Mouse (Mus musculus) heart, postnatal 0 days (tissue): ENCODE data around the gene Phyhd1. TPM values are rescaled to one million over a fixed set of nuclear protein-coding genes. Genes with fewer than 3 reads are reported as not detected.

ENCODE experiments used
- ATAC-seq: fragments of 200-750 bp; cut with Nextera tagmentation; 2 replicates; pipeline ENCODE4 v1.8.0; 2017; ENCODE audit warnings: low read depth, moderate number of reproducible peaks, moderate library complexity; ENCODE audit not compliant: insufficient read depth
- DNase-seq: peaks from one replicate; pipeline ENCODE4 v3.0.0-alpha.2; 2016; ENCODE audit warnings: low spot score
- H3K27ac ChIP-seq: fragments of 300-500 bp; sonication (generic); 2 replicates; pipeline ENCODE4 v1.5.1; 2014; ENCODE audit warnings: low read depth, mild to moderate bottlenecking
- H3K27me3 ChIP-seq: fragments of 300-500 bp; sonication (generic); 2 replicates; pipeline ENCODE4 v1.6.1; 2014; ENCODE audit warnings: low read length, mixed read lengths; ENCODE audit not compliant: control insufficient read depth, insufficient read depth
- H3K36me3 ChIP-seq: fragments of 300-500 bp; sonication (generic); replicated peaks from 2 replicates; pipeline ENCODE4 v1.6.1; 2014; ENCODE audit warnings: low read length, mixed read lengths; ENCODE audit not compliant: control insufficient read depth, insufficient read depth
- H3K4me1 ChIP-seq: fragments of 300-500 bp; sonication (generic); 2 replicates; pipeline ENCODE4 v1.6.1; 2014; ENCODE audit warnings: antibody characterized with exemption; ENCODE audit not compliant: control insufficient read depth, insufficient read depth
- H3K4me2 ChIP-seq: fragments of 300-500 bp; sonication (generic); 2 replicates; pipeline ENCODE4 v1.6.1; 2014; ENCODE audit warnings: low read depth, mild to moderate bottlenecking, low read length, moderate library complexity
- H3K4me3 ChIP-seq: fragments of 300-500 bp; sonication (generic); 2 replicates; pipeline ENCODE4 v1.5.1; 2014; ENCODE audit warnings: low read depth, low read length
- H3K9ac ChIP-seq: fragments of 300-500 bp; sonication (generic); replicated peaks from 2 replicates; pipeline ENCODE4 v1.6.1; 2014; ENCODE audit warnings: low read depth, low read length, mixed read lengths
- H3K9me3 ChIP-seq: fragments of 300-500 bp; sonication (generic); replicated peaks from 2 replicates; pipeline ENCODE4 v1.6.1; 2016; ENCODE audit warnings: low read length; ENCODE audit not compliant: control insufficient read depth
- CTCF ChIP-seq: IDR thresholded peaks from 2 replicates; pipeline ENCODE4 v1.5.1; 2016; ENCODE audit warnings: antibody characterized with exemption, control low read depth, low read depth
- EP300 ChIP-seq: IDR thresholded peaks from 2 replicates; pipeline ENCODE4 v1.6.1; 2016; ENCODE audit warnings: antibody characterized with exemption, low read depth
- WGBS: fragments of 180-500 bp; shearing (Covaris S2); extraction: QIAGEN DNeasy Blood & Tissue Kit; methylation state at CpG from one replicate; pipeline ENCODE4 v1.1.7; 2014; 5-methylcytosine and 5-hydroxymethylcytosine counted together
- polyA plus RNA-seq: library from polyadenylated mRNA; unstranded; fragments of >200 nt; fragmentation: Nextera tagmentation; extraction: Ambion mirVana; gene quantifications from 2 replicates; pipeline ENCODE4 v1.2.1, GENCODE M21; 2015
- total RNA-seq: library from RNA; depleted of rRNA; stranded (reverse); fragments of >200 nt; gene quantifications from 2 replicates; pipeline ENCODE4 v1.2.3, GENCODE M21; 2014; ENCODE audit warnings: low replicate concordance; rRNA removed

Gene Phyhd1
- total and polyA plus RNA-seq, 2 experiments from 2014 or later = 14.7 to 47.1 TPM

GRCm38 (mm10) chr2:30328791-30329190, 62.8 kb downstream of the Phyhd1 start:
- TF ChIP-seq EP300 (no peak), CTCF (no peak)
- H3K4me3 ChIP-seq = no peak overlapping the region
- H3K36me3 ChIP-seq = peaks cover 95% of the 10 kb centered on the region
- WGBS = 73% methylated on average over 3 of the region's 3 CpGs
- H3K4me2 ChIP-seq = no peak overlapping the region
- no peak for ATAC-seq
- H3K4me1 ChIP-seq = no peaks in the 10 kb centered on the region
- H3K27me3 ChIP-seq = no peaks in the 10 kb centered on the region
- H3K27ac ChIP-seq = no peak overlapping the region
- H3K9ac ChIP-seq = no peak overlapping the region
- no peak for DNase-seq
- H3K9me3 ChIP-seq = no peaks in the 10 kb centered on the region

Other genes starting within 250 kb of the Phyhd1 start
- gene Wdr34, start 217.3 kb upstream of the Phyhd1 start, total RNA-seq = 26.2 and 30.1 TPM in 2 replicates
- 17.3 and 17.6 TPM in 2 replicates for gene Wdr34, start 217.3 kb upstream of the Phyhd1 start, polyA plus RNA-seq
- 103 and 123 TPM in 2 replicates for gene Set, start 208.8 kb upstream of the Phyhd1 start, total RNA-seq
- 131 and 139 TPM in 2 replicates for gene Set, start 208.8 kb upstream of the Phyhd1 start, polyA plus RNA-seq
- gene Pkn3, start 188.5 kb upstream of the Phyhd1 start, total RNA-seq = 13.9 and 18.9 TPM in 2 replicates
- gene Pkn3, start 188.5 kb upstream of the Phyhd1 start, polyA plus RNA-seq = 5.7 and 6.0 TPM in 2 replicates
- 15.5 and 27.4 TPM in 2 replicates for gene Zdhhc12, start 172.6 kb upstream of the Phyhd1 start, total RNA-seq
- gene Zdhhc12, start 172.6 kb upstream of the Phyhd1 start, polyA plus RNA-seq = 19.9 and 21.1 TPM in 2 replicates
- 31.2 and 32.4 TPM in 2 replicates for gene Zer1, start 141.6 kb upstream of the Phyhd1 start, total RNA-seq
- gene Zer1, start 141.6 kb upstream of the Phyhd1 start, polyA plus RNA-seq = 3.7 and 4.1 TPM in 2 replicates
- gene Tbc1d13, start 132.5 kb upstream of the Phyhd1 start, total RNA-seq = 21.4 and 29.5 TPM in 2 replicates
- gene Tbc1d13, start 132.5 kb upstream of the Phyhd1 start, polyA plus RNA-seq = 2.9 and 3.0 TPM in 2 replicates
- gene Endog, start 94.7 kb upstream of the Phyhd1 start, total RNA-seq = 124 and 127 TPM in 2 replicates
- 72.9 and 73.0 TPM in 2 replicates for gene Endog, start 94.7 kb upstream of the Phyhd1 start, polyA plus RNA-seq
- 16.3 and 20.5 TPM in 2 replicates for gene Spout1, start 87.7 kb upstream of the Phyhd1 start, total RNA-seq
- gene Spout1, start 87.7 kb upstream of the Phyhd1 start, polyA plus RNA-seq = 13.6 and 15.2 TPM in 2 replicates
- gene Kyat1, start 60.4 kb upstream of the Phyhd1 start, total RNA-seq = 76.8 and 81.2 TPM in 2 replicates
- 50.7 and 51.7 TPM in 2 replicates for gene Kyat1, start 60.4 kb upstream of the Phyhd1 start, polyA plus RNA-seq
- 50.8 and 66.2 TPM in 2 replicates for gene Lrrc8a, start 28.5 kb upstream of the Phyhd1 start, total RNA-seq
- 43.5 and 46.4 TPM in 2 replicates for gene Lrrc8a, start 28.5 kb upstream of the Phyhd1 start, polyA plus RNA-seq
- gene Gm28035, start 25.6 kb upstream of the Phyhd1 start, total RNA-seq = 13.9 TPM in 1 of 2 replicates, not detected in the other
- 0.10 and 0.12 TPM in 2 replicates for gene Gm28035, start 25.6 kb upstream of the Phyhd1 start, polyA plus RNA-seq
- gene Gm28038, start 14.8 kb downstream of the Phyhd1 start, total RNA-seq = not detected in 2 replicates
- not detected in 2 replicates for gene Gm28038, start 14.8 kb downstream of the Phyhd1 start, polyA plus RNA-seq
- 45.4 and 53.8 TPM in 2 replicates for gene Dolk, start 20.1 kb downstream of the Phyhd1 start, total RNA-seq
- 27.2 and 32.8 TPM in 2 replicates for gene Dolk, start 20.1 kb downstream of the Phyhd1 start, polyA plus RNA-seq
- 24.6 and 32.3 TPM in 2 replicates for gene Nup188, start 20.2 kb downstream of the Phyhd1 start, total RNA-seq
- gene Nup188, start 20.2 kb downstream of the Phyhd1 start, polyA plus RNA-seq = 10.5 and 11.0 TPM in 2 replicates
- 204 and 234 TPM in 2 replicates for gene Sh3glb2, start 93.1 kb downstream of the Phyhd1 start, total RNA-seq
- 89.5 and 93.8 TPM in 2 replicates for gene Sh3glb2, start 93.1 kb downstream of the Phyhd1 start, polyA plus RNA-seq
- gene Miga2, start 98.0 kb downstream of the Phyhd1 start, total RNA-seq = 82.6 and 105 TPM in 2 replicates
- gene Miga2, start 98.0 kb downstream of the Phyhd1 start, polyA plus RNA-seq = 31.9 and 32.6 TPM in 2 replicates
- 40.6 and 56.4 TPM in 2 replicates for gene Dolpp1, start 126.1 kb downstream of the Phyhd1 start, total RNA-seq
- gene Dolpp1, start 126.1 kb downstream of the Phyhd1 start, polyA plus RNA-seq = 14.4 and 15.0 TPM in 2 replicates
- gene Crat, start 149.6 kb downstream of the Phyhd1 start, total RNA-seq = 351 and 413 TPM in 2 replicates
- 263 and 266 TPM in 2 replicates for gene Crat, start 149.6 kb downstream of the Phyhd1 start, polyA plus RNA-seq
- 109 and 112 TPM in 2 replicates for gene Ptpa, start 149.8 kb downstream of the Phyhd1 start, total RNA-seq
- gene Ptpa, start 149.8 kb downstream of the Phyhd1 start, polyA plus RNA-seq = 92.4 TPM in 2 replicates
- 12.4 and 12.5 TPM in 2 replicates for gene Ier5l, start 208.0 kb downstream of the Phyhd1 start, total RNA-seq
- gene Ier5l, start 208.0 kb downstream of the Phyhd1 start, polyA plus RNA-seq = 0.94 and 1.2 TPM in 2 replicates